Comparison of ENCODE assay signal across 27 mouse cellular contexts in genomic region chr17:49666728-49667127, GRCm38 (mm10). TPM values are rescaled to one million over a fixed set of nuclear protein-coding genes. Genes with fewer than 3 reads are reported as not detected.
DNase-seq lines count a peak whose midpoint lies in the region; ATAC-seq and TF ChIP-seq lines count a peak whose summit lies in the region.
"Had no signal": no experiment of that assay in that cellular context is flagged by ENCODE, and none has a peak within 500 bp of the region (broad histone marks: within the 10 kb centered on the region; RNA-seq: fewer than 3 reads in every experiment).

No protein-coding gene starts in this region.

- ATAC-seq in forebrain, embryonic 16.5 days, result no peak
- ATAC-seq: hindbrain, embryonic 16.5 days; intestine, embryonic 15.5 days had no signal

- 89% methylated on average over 5 of the region's 5 CpGs for WGBS in forebrain, embryonic 16.5 days

- no peak overlapping the region for H3K4me2 ChIP-seq in forebrain, embryonic 16.5 days (ENCODE audit: low read length)
- H3K4me2 ChIP-seq: heart, embryonic 12.5 days; intestine, embryonic 15.5 days; liver, embryonic 13.5 days; midbrain, embryonic 11.5 days had no signal

- H3K27ac ChIP-seq in left cerebral cortex, adult 2 months, result no peak overlapping the region
- H3K27ac ChIP-seq in forebrain, embryonic 16.5 days (ENCODE audit: low read length), result no peak overlapping the region
- H3K27ac ChIP-seq: embryonic facial prominence, embryonic 10.5 days; hindbrain, embryonic 10.5 days; intestine, embryonic 15.5 days; liver, embryonic 13.5 days had no signal

- TF ChIP-seq CTCF in left cerebral cortex, adult 2 months (IDR thresholded peaks at IDR 0.05), result no peak

- no peaks in the 10 kb centered on the region for H3K9me3 ChIP-seq in forebrain, embryonic 16.5 days (ENCODE audit: control insufficient read depth, low read length)
- H3K9me3 ChIP-seq: embryonic facial prominence, embryonic 10.5 days; heart, embryonic 12.5 days; hindbrain, embryonic 10.5 days; intestine, embryonic 15.5 days; liver, embryonic 13.5 days had no signal

- no peak overlapping the region for H3K4me3 ChIP-seq in left cerebral cortex, adult 2 months
- no peak overlapping the region for H3K4me3 ChIP-seq in forebrain, embryonic 16.5 days (replicated peaks; ENCODE audit: low read length)
- H3K4me3 ChIP-seq: embryonic facial prominence, embryonic 10.5 days; heart, embryonic 12.5 days; hindbrain, embryonic 10.5 days; intestine, embryonic 15.5 days; liver, embryonic 13.5 days had no signal

- 0 out of 2 replicates have a peak, but pooled peaks cover under 1% of the 10 kb centered on the region for H3K4me1 ChIP-seq in forebrain, embryonic 16.5 days (replicated peaks; ENCODE audit: control insufficient read depth, insufficient read depth, low read length)
- H3K4me1 ChIP-seq: embryonic facial prominence, embryonic 10.5 days; hindbrain, embryonic 10.5 days; intestine, embryonic 15.5 days; liver, embryonic 13.5 days had no signal

- no peaks in the 10 kb centered on the region for H3K27me3 ChIP-seq in forebrain, embryonic 16.5 days (replicated peaks; ENCODE audit: control insufficient read depth, insufficient read depth, low read length)
- H3K27me3 ChIP-seq: heart, embryonic 12.5 days; intestine, embryonic 15.5 days; liver, embryonic 13.5 days had no signal

- H3K36me3 ChIP-seq in forebrain, embryonic 16.5 days (ENCODE audit: control insufficient read depth, insufficient read depth), result no peaks in the 10 kb centered on the region
- H3K36me3 ChIP-seq: embryonic facial prominence, embryonic 10.5 days; heart, embryonic 12.5 days; hindbrain, embryonic 10.5 days; intestine, embryonic 15.5 days; liver, embryonic 13.5 days had no signal

- intact Hi-C loops in left cerebral cortex, postnatal 4 days (cut with DNase I), result no loop called here
- intact Hi-C loops in left cerebral cortex, adult 2 months (cut with DNase I), result loop anchor here (2.0 kb wide), 1 partner anchor 154 kb away; no protein-coding TSS in a partner anchor

- peak; percentile 44 to 70 for DNase-seq in frontal cortex, adult 2 months (ENCODE audit: extremely low spot score in 1 of 2, low spot score in 1 of 2)
- DNase-seq in frontal cortex, postnatal 10 days (ENCODE audit: low spot score in 2 of 2), result no peak
- DNase-seq in left cerebral cortex, adult 18-20 months (ENCODE audit: low spot score in 2 of 2), result peak; percentile 59 to 66
- DNase-seq in left cerebral cortex, postnatal 4 days, result no peak
- DNase-seq in left cerebral cortex, adult 2 months (ENCODE audit: extremely low spot score in 1 of 2, low spot score in 2 of 2), result peak; percentile 11 to 30
- peak; percentile 47 for DNase-seq in telencephalon, adult 2 months (ENCODE audit: low read depth, low spot score)
- DNase-seq: adrenal gland, postnatal 14 days; cerebellum, adult 9-10 months; gastrocnemius, postnatal 25 days; heart, adult 18-20 months; heart, postnatal 10 days; kidney, adult 8-10 months; kidney, postnatal 10 days; liver, embryonic 13.5 days; lung, adult 2 months; lung, postnatal 14 days; thymus, adult 18-20 months; thymus, postnatal 4 days had no signal

- H3K9ac ChIP-seq in forebrain, embryonic 16.5 days (replicated peaks; ENCODE audit: low read depth, low read length), result no peak overlapping the region
- H3K9ac ChIP-seq: heart, embryonic 12.5 days; intestine, embryonic 15.5 days; liver, embryonic 13.5 days had no signal

RNA-seq across cellular contexts. Expression of gene Kif6, which starts 51.8 kb away (rescaled TPM):
- 1.3 and 1.6 TPM in 2 replicates for polyA plus RNA-seq in frontal cortex, adult 2 months (2012; rRNA removed)
- total RNA-seq in left cerebral cortex, adult 18-20 months (2021), result 1 to 10 TPM; 2.3 to 4.1 TPM
- 1 to 10 TPM; 1.6 to 2.3 TPM for total RNA-seq in left cerebral cortex, postnatal 4 days (2021)
- 1 to 10 TPM; 1.9 to 2.1 TPM for total RNA-seq in left cerebral cortex, adult 2 months (2021)
- 1.9 and 3.3 TPM in 2 replicates for polyA plus RNA-seq in forebrain, embryonic 16.5 days (2015; fragmentation: Nextera tagmentation; extraction: Ambion mirVana)
- total RNA-seq: common myeloid progenitor, adult 5-6 weeks; megakaryocyte progenitor cell, adult 5-6 weeks had no signal

Comparison
In these comparisons a context has a peak if more than half of its experiments do, and no peak if none do; other contexts are left out.
1. DNase-seq: peak in frontal cortex, adult 2 months (2 of 2), left cerebral cortex, adult 18-20 months (2 of 2), left cerebral cortex, adult 2 months (2 of 2) and telencephalon, adult 2 months (single experiment); none in frontal cortex, postnatal 10 days (0 of 2) and left cerebral cortex, postnatal 4 days (single experiment).